Mouse (Mus musculus) testis, adult 2 months (tissue): ENCODE measurements at regions not wholly inside any gene's neighbourhood (a gene's known extent, or its start where the extent isn't known, plus 50 kb on each side); places are given as distances from the start of the nearest gene placed in this dataset.

Experiments used
- CTCF ChIP-seq: fragments of 200-500 bp; IDR thresholded peaks from 2 replicates; pipeline ENCODE4 v1.5.1; 2012; ENCODE audit warnings: low read depth, mild to moderate bottlenecking, inconsistent platforms, low read length, moderate library complexity; ENCODE audit not compliant: control insufficient read depth, insufficient read depth, insufficient replicate concordance
- POLR2A ChIP-seq: fragments of 200-500 bp; IDR thresholded peaks from 2 replicates; pipeline ENCODE4 v1.6.1; 2012; ENCODE audit warnings: low read depth, mild to moderate bottlenecking, inconsistent platforms, low read length, moderate library complexity; ENCODE audit not compliant: control insufficient read depth

- TF ChIP-seq CTCF (no peak), POLR2A (no peak)
These were observed 97.8 kb upstream of the Arl4c start for GRCm38 (mm10) chr1:88799789-88800188.
